Mouse (Mus musculus): ENCODE measurements at regions not wholly inside any gene's neighbourhood (a gene's known extent, or its start where the extent isn't known, plus 50 kb on each side); places are given as distances from the start of the nearest gene placed in this dataset.

DNA sequence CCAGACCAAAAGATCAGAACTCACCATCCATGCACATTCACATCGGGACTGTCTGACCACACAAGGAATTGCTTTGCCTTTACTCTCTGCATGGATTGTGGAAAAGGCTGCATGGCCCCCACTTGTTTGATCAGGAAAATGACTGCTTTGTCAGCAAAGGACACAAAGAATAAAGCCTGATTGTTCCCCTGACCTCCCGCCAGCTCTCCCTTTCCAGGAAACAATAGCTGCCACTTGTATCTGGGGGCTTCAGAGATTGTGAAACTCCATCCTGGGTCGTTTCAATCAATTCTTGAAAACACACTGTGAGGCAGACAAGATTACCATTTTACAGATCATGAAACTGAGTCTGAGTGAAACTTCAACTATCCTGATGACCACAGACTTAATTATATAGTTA, 70.7 kb downstream of the Zic3 start:
- no peak for DNase-seq (ENCODE audit: low read depth, low spot score)

DNA sequence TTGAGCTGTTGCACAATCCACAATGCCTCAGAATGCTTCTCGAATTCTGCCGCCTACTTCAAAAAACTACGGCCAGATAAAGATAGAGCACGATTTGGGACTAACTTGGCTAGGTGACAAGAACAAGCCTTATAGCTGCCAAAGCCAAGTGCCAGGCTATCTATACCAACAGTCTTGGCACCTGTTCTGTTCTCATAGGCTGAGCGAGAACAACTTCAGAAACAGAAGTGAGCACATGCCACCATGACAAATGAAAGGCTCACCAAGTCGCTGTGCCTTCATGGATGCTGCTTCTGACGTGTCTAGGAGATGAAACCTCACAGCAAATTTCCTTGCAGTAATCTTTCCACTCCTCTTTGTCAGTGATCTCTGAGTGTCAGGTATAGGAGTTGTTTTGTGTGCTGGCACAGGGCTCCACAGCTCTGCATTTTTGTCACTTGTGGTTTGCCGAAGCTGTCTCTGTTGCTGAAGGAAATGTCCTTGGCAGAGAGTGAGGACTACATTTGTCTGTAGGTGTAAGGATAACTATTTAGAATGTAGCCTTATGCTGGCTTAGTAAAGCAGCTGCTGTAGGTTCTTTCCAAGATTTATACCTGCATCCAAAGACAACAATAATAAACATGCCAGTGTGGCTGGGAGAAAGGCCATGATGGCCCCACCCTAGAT, 95.4 kb downstream of the Zic3 start:
- no peak for DNase-seq (ENCODE audit: low read depth, low spot score)

DNA sequence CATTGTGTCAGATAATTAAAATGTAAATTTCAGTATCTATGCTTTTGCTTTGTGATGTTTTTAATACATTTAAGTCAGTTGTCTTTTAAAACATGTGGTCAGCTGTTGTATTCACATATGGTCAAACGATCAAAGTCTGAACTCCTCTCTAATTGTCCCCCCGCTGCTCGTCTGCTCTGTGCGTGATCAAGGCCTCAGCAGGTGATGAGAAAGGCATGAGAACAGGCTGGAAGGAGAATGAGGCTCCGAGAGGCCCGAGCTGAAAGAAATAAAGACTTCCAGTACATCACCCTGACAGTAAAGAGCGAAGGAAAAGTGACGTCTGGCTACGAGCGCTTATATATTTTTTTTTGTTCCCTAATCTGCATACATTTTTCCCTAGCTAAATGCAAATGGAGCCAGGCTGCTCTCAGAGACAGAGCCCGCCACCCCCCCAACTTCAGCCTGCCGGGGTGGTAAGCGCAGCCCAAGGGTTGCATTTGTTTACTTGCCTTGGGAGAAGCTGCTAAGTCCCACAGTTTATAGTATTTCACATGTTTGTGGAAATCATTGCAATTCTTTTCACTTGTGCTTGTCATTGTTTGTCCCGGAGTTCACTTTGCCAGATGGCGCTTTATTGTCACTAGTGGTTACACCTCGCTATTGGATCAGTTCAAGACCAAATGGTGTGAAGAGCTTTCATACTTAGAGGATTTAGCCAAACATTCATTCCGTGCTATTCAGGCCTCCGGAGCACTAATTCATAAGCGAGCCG, 133.0 kb downstream of the Zic3 start:
- DNase-seq (ENCODE audit: low read depth, low spot score) = peak; percentile 70

DNA sequence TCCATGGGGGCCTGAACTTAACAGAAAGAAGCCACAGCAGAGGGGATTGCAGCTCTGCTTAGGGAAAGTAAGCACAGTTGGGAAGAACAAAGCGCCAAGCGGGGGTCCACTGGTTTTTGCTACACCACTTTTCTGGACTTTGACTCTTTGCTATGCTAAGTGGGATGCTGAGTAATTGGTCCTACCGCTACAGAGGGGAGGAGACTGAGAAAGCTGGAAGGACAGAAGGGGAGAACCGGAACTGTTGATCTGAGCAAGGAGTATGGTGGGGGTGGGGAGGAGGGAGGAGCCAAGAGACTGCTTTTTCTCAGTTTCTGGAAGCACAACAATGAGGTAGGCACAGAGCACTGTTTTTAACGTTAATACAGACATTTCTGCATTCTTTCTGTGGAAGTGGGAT, 134.9 kb downstream of the Zic3 start:
- peak; percentile 79 for DNase-seq (ENCODE audit: low read depth, low spot score)

DNA sequence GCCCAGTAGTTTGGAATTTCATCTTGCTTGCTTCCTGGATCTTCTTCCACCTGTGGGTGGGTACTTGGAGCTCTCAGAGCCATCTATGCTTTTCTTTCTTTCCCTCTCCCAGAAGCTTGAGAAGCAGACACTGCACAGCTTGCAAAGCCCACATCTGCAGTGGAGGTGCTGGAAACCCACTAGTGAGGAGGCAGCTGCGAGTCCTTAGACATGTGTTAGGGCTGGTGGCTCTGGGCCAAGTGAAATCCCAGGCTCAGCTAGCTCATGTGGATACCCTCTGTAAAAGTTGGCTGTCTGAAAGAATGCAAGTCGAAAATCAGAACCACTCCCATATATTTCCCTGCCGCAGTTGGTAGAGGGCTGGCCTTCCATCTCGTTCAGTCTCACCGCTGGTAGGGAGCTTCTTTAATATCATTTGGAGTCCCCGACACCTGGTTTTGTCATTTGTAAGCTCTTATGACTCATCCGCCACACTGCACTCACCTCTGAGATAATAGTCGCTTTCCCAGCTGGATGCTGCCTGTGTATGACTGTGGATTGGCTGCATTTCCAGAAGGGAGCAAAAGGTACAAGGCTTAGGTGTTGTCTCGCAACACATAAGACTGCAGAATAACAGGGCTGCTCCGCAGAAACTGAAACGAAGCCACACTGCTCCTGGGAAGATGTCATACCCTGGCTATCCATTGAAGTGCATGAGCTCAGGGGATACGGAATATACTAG, 143.8 kb downstream of the Zic3 start:
- no peak for DNase-seq (ENCODE audit: low read depth, low spot score)

DNA sequence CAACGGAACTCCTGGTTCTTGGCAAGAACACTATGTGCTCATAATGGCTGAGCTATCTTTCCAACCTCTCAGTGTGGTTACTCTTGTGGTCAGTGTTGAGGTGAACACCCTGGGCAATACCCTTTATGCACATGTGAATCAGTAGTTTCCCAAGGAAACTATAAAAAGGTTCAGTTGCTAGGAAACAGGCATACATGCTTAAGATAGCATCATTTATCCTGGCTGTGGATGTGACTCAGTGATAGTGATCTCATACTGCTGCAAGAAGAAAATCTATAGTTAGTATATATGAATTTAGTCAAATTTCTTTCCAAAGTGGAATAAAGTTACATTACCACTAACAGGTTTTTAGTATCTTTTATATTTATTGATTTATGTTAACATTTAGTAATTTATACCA, 151.8 kb downstream of the Zic3 start:
- no peak for DNase-seq (ENCODE audit: low read depth, low spot score)
